Mouse (Mus musculus): ENCODE measurements around the gene Azin2.

GRCm38 (mm10) chr4:129011604-129012121 is 49.4 kb upstream of the Azin2 start:
- TF ChIP-seq POLR2A (IDR thresholded peaks at IDR 0.05; ENCODE audit: control insufficient read depth, extremely low read depth, insufficient read depth, low read length, poor library complexity) (no peak), CTCF (IDR thresholded peaks at IDR 0.05; ENCODE audit: borderline replicate concordance, control insufficient read depth, extremely low read depth, insufficient read depth, low read length, poor library complexity) (no peak)

Measured in thymus, adult 2 months (tissue).